Mouse (Mus musculus) fat pad, adult 2 months (tissue): ENCODE measurements around the gene Dhx35.

ENCODE experiments used
- DNase-seq: peaks from one replicate; pipeline ENCODE4 v3.0.0-alpha.2; 2011; ENCODE audit warnings: low read depth, low spot score; ENCODE audit errors: extremely low read depth

Dhx35 gene

GRCm38 (mm10) chr2:158794494-158795004, at the start of gene Dhx35:
Gene Dhx35 (plus strand): TSS chr2:158794807.
- DNase-seq = peak; percentile 45

DNA sequence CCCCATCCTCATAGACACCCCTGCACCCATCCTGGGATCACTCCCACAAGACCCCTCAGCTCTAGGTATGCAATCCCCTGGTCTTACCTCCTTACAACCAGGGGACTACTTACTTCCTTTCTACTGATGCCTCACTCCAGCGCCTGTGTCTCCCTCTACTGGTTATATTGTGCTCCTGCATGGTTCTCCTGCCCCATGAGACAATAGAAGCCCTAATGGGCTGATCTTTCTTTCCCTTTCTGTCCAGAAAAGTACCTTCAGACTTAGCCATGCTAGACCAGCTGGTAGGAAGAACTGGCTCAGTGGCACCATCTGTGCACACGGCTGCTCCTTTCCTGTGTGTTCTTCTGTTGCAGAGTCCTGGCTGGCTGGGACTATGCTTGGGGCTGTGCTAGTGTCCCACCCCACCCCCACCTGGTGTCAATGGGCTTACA, 49.5 kb upstream of the Dhx35 start:
- DNase-seq = no peak

- no peak for DNase-seq
These were observed 48.4 kb upstream of the Dhx35 start for GRCm38 (mm10) chr2:158746164-158746563.

DNA sequence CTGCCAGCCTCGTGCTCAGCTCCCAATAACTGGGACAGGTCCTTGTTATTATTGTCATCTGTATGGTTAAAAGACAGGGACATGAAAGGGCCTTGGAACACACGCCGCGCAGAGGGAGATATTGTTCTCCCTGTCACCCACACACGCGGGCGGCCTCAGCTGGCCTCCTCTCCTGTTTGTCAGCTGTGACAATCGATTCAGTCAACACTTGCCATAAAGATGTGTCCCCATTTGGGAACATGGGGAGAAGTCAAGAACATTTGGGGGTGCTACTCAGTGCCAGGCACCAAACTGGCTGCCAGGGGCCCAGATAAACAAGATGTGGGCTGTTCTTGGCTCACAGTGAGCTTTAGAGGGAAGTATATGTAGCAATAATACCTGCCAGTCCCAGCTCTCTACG, 45.2 kb upstream of the Dhx35 start:
- DNase-seq = no peak

- DNase-seq = no peak
These were observed 34.4 kb upstream of the Dhx35 start for GRCm38 (mm10) chr2:158760231-158760630.

GRCm38 (mm10) chr2:158762339-158762738, 32.3 kb upstream of the Dhx35 start:
- no peak for DNase-seq

GRCm38 (mm10) chr2:158767742-158768339, 26.8 kb upstream of the Dhx35 start, which contains the start of gene Fam83d:
Gene Fam83d (plus strand): TSS chr2:158768093.
- peak; percentile 46 for DNase-seq

DNA sequence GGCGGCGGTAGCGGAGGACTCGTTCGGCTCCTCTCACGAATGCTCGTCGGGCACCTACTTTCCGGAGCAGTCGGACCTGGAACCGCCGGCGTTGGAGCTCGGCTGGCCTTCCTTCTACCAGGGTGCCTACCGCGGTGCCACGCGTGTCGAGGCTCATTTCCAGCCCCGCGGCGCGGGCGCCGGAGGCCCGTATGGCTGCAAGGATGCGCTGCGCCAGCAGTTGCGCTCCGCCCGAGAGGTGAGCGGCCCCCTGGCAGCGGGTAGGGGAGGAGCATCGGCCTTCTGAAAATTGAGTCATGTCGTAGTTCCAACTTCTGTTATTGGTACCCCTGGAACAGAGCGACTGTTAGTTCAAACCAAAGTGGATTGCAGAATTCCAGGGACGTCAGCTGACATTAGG, 26.3 kb upstream of the Dhx35 start:
- no peak for DNase-seq

- DNase-seq = no peak
These were observed 25.8 kb upstream of the Dhx35 start for GRCm38 (mm10) chr2:158768771-158769170.

- DNase-seq = no peak
These were observed 24.4 kb upstream of the Dhx35 start for GRCm38 (mm10) chr2:158770126-158770757.

DNA sequence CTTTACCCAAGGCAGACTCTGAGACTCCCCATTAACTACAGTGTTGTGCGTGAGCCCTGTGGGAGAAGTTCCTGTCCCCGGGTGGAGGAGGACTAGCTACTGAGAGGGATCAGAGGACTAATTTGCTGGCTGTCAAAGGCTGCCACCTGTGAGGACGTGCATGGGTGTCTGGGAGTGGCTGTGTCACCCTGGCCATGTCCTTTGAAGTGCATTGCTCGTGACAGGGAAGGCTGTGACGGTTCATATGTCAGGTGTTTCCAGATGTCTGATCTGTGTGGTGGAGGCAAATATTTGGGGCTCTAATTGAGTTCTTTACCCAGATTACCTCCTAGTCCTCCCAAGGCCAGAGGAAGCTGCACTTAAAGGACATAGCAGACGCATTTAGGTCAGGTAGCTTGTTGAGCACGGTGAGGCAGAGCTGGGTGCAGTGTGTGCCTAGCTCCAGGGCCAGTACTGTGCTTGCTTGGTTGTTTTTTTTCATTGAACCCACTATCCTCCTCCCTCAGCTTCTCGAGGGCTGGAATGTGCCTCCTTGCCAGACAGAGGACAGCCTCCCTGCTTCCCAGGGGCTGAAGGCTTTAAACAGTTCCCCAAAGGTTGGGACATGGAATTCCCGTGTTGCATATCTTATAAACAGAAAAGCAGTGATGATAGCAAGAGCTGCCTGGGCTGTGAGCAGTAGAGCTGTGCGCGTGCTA, 23.4 kb upstream of the Dhx35 start:
- DNase-seq = no peak

GRCm38 (mm10) chr2:158772808-158773207, 21.8 kb upstream of the Dhx35 start:
- no peak for DNase-seq

- DNase-seq = no peak
These were observed 19.7 kb upstream of the Dhx35 start for GRCm38 (mm10) chr2:158774886-158775285.

DNA sequence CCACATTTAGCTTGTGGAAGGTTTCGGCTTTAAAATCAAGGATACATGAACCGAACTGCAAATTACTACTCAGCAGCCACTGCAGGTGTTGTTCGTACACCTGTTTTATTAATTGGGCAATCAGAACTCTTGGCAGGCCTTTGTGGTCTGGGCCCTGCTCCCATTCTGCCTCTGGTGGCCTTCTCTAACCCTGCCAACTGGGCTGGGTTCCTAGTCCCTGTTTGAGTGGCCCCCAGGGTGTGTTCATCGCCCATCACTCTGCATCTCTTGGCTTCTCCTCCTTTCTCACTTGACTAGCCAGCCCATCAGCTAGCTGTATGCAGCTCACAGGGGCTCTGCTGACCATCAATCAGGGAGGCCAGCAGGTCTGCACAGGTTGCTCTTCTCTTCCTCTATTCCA, 17.9 kb upstream of the Dhx35 start:
- DNase-seq = peak; percentile 30

DNA sequence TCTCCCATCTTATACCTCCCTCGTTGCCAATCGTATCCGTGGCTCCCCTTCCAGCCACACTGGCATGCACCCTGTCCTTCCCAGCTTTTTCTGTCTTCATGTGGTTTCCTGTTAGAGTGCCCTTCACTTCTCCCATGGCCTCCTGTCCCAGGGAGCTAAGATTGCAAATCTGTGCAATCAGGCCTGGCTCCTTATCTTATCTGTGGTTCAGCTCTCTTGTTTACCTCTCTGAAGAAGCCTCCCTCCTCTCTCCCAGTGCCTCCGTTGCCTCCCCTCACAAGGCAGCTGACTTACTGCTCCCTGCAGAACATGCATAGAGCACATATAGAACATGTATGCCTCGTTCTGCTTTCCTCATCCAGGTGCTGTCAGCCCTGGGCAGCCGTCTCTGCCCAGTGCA, 17.1 kb upstream of the Dhx35 start:
- DNase-seq = no peak

- no peak for DNase-seq
These were observed 16.3 kb upstream of the Dhx35 start for GRCm38 (mm10) chr2:158778349-158778748.

DNA sequence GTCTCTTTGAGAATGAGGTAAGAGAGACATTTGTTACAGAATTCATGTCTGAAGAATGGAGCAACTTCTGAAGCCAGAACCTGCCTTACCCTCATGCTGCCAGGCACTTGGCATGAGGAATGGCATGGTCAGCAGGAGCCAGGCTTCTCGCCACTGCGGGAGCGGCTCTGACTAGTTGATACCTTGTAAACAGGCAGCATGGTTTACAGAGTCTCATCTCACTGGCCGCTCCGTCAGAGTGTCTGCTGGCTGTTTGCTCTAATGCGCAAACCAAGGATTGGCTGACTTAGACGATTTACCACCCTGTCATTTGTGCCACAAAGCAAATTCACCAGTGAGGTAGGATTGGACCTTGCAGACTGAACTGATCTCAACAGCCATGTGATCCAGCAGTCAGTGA, 13.5 kb upstream of the Dhx35 start:
- DNase-seq = no peak

DNA sequence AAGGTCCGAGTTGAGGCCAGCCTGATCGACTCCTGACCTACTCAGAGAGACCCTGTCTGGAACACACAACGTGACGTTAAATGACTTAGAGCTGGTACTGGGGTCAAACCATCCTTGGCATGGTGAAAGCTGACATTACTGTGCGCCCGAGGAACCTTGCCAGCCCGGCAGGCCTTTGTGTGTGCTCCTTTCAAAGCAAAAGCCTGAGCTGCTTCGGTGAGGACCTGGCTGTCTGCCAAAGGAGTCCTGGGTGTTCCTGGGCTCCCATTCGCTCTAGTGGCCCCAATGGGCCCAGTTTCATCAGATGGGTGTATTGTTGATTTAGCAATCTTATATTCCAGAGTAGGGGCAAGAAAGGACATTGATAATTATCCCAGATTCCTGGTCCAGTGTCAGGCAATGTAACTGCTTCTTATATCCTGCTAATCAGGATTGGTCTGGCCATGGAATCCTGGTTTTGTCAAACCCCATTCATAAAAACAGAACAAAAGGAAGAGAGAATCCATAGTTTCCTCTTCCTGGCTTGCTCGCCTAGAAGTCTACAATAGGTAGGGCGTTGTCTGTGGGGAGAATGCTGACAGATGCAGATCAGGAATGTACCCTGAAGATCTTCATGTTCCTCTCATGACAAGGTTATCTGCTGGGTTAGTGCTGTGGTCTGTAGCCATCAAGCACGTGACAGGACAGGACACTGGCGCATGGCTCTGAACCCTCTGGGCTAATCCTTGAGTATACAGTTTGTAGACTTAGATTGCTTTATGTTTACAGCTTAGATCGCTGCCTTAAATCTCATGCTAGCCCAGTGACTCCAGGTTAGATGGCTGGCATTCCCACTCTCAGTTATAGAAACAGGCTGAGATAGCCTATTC, 7.4 kb upstream of the Dhx35 start:
- DNase-seq = no peak

GRCm38 (mm10) chr2:158795043-158795442, 436 bp downstream of the Dhx35 start:
- DNase-seq = no peak

- DNase-seq = no peak
These were observed 1.3 kb downstream of the Dhx35 start for GRCm38 (mm10) chr2:158795875-158796274.

- no peak for DNase-seq
These were observed 4.7 kb downstream of the Dhx35 start for GRCm38 (mm10) chr2:158799328-158799727.
